In genomic region chr12:91648426-91648825, GRCm38 (mm10) we compare ENCODE assay signal across 18 mouse cellular contexts.
"Had no signal": no experiment of that assay in that cellular context is flagged by ENCODE, and none has a peak within 500 bp of the region (broad histone marks: within the 10 kb centered on the region; RNA-seq: fewer than 3 reads in every experiment).

No protein-coding gene starts in this region.

- H3K4me1 ChIP-seq: midbrain, embryonic 12.5 days; neural tube, embryonic 13.5 days; neural tube, embryonic 15.5 days had no signal

- H3K4me3 ChIP-seq: midbrain, embryonic 10.5 days; midbrain, embryonic 12.5 days; myocyte; neural tube, embryonic 13.5 days; neural tube, embryonic 15.5 days had no signal

- H3K27me3 ChIP-seq: midbrain, embryonic 12.5 days; neural tube, embryonic 13.5 days; neural tube, embryonic 15.5 days had no signal

- H3K27ac ChIP-seq: liver, embryonic 14.5 days; midbrain, embryonic 10.5 days; midbrain, embryonic 12.5 days; neural tube, embryonic 13.5 days; neural tube, embryonic 15.5 days had no signal

- DNase-seq: lung, adult 18-20 months; lung, embryonic 14.5 days; lung, postnatal 10 days; lung, postnatal 4 days; midbrain, embryonic 14.5 days; retina, postnatal 1 day; right cerebral cortex, adult 18-20 months; right cerebral cortex, postnatal 4 days; spleen, adult 18-20 months; thymus, adult 18-20 months; thymus, postnatal 14 days; thymus, postnatal 36 days had no signal
